Mouse (Mus musculus): ENCODE measurements around the gene Sdad1.

- TF ChIP-seq POLR2A (IDR thresholded peaks at IDR 0.05; ENCODE audit: borderline replicate concordance, extremely low read depth, low read depth, low read length) (no peak), CTCF (IDR thresholded peaks at IDR 0.05; ENCODE audit: insufficient read depth, low read length) (no peak)
Observed at GRCm38 (mm10) chr5:92234939-92235557, 75.2 kb downstream of the Sdad1 start.

All from lung, adult 2 months (tissue).